Mouse (Mus musculus) WW6 (cell line): ENCODE results near the gene Araf.
"Not testable (repeated sequence)": the region's sequence is repeated elsewhere in the genome, so short reads cannot be mapped to it uniquely, and the experiment has no call there.

ENCODE experiments used
- DNase-seq: peaks from one replicate; pipeline ENCODE4 v3.0.0-alpha.2; 2013; ENCODE audit warnings: low read depth, low spot score

The Araf gene

DNA sequence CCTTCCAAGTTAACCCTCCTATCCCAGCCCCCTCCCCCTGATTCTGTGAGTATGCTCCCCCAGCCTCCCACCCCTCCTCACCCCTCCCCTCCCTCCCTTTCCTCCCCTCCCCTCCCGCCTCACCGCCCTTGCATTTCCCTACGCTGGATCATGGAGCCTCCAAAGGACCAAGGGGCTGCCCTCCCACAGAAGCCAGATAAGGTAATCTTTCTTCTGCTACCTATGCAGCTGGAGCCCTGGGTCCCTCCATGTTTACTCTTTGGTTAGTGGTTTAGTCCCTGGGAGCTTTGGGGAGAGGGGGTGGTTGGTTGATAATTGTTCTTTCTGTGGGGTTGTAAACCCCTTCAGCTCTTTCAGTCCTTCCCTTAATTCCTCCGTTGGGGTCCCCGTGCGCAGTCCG, at the start of gene Araf:
Gene Araf (plus strand): TSS at position 134 of the 400 bp plus-strand sequence.
- DNase-seq: no peak

DNA sequence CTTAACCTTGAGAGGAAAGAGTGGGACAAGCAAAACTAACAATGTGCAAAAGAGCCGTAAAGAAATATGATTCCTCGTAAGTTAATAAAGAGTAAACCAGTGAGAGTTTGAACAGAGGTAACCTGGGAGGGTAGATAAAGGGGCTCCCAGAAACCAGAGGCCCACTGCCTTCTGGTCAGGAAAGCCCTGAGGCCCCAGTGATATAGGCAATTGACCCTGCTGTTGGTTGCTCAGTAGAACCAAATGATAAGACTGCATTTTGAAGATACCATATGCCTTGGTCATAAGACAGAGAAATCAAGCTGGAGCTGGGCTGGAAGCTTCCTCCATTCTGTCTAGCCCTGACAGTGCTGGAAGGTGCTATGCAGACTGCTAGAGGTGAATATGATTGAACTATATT, 48.8 kb upstream of the Araf start:
- DNase-seq: no peak

DNA sequence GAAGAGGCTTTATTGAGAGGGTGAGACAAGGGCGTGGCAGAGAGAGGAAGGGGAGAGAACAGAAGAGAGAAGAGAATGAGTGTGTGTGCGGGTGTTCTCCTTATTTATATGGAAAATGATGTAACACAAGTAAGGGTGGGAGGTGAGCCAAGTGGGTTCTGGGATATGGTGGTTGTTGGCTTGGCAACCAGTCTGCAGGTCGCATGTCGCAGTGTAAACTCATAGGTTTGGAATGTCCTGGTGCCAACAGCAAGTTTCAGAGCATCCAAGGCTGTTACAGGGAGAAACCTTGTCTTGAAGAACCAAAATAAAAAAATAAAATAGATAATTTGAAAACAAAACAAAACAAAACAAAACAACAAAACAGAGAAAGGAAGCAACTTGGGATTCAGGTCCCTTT, 36.4 kb upstream of the Araf start:
- DNase-seq: no peak

DNA sequence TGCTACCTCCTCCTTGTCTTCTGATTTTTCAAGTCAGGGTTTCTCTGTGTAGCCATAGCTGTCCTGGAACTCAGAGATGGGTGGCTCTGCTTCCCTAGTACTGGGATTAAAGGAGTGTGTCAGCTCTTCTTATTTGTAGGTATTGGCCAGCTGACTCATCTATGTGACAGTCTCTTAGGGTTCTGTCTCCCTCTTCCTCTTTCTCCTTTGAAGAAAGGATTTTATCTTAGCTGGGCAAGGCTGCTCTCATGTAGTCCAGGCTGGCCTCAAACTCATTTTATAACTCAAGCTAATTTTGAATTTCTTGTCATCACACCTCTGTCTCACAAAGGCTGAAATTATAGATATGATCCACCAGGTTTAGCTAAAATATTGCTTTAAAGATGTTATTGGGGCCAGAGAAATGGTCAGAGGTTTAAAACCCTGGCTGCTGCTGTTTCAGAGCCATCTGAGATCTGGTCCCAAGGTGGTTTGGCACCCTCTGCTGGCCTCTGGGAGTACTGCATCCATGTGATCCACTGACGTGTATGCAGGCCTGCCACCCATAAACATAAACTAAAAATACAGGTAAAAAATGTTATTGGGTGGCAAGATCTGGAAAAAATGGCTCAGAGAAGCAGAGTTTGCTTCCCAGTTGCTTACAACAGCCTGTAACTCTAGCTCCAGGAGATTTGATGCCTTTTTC, 26.8 kb upstream of the Araf start:
- DNase-seq: no peak

DNA sequence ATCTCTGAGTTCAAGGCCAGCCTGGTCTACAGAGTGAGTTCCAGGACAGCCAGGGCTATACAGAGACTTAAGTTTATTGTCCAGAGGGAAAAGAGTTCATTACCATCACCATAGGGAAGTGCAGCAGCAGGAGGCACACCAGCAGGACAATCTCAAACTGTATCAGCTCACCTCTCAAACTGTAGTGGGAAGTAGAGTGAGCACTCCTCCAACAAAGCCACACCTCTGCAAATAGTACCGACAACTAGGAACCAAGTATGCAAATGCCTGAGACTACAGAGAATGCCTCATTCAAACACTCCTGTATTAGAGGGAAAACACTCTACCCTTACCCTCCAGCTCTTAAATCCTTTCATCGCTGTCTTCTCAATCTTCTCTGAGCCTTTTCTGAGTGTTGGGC, 25.9 kb upstream of the Araf start:
- DNase-seq: no peak

DNA sequence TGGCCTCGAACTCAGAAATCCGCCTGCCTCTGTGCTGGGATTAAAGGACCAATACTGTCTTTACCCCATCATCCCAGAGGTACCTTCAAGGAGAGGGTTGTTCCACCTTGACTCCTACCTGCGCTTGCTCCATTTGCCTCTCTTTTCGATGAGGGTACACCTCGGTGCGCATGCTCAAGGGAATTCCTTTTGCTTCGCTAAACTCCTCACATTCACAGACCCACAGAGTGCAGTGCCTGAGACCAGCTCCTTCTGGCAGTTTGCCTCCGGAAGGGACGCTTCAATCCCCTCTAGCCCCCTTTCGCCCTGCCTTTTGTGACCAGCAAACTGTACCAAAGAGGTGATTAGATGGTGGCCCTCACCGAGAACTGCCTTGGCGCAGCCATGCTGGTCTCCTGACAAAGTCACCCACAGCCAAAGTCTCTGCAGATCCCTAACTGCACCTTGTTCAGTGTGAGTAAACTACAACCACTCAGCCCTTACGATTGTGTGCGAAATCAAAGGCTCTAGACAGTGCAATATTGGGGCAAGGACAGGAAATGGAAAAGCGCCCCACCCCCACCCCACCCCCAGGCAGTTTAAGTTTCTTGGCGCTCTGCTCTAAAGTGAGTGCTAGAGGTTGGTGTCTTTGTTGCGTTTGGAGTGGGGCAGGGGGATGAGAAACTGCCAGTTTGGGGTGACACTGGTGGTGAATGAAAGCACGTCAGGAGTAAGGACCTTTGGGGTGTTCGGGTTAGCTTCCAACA, 22.2 kb upstream of the Araf start:
- DNase-seq: no peak

DNA sequence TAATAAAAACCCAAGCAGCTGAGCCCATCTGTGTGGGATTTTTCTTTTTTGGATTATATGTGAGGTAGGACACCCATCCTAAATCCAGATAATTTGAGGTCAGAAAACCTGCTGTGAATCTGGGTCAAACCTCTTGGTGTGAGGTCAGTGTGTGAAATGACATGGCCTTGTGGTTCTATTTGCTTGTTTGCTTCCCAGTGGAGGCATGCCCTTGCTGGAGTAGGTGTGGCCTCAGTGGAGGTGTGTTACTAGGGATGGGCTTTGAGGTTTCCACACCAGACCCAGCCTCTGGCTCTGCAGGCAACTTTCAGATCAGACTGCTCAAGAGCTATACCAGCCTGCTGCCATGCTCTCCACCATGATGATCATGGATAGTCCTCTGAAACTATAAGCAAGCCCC, 20.0 kb upstream of the Araf start:
- no peak for DNase-seq

DNA sequence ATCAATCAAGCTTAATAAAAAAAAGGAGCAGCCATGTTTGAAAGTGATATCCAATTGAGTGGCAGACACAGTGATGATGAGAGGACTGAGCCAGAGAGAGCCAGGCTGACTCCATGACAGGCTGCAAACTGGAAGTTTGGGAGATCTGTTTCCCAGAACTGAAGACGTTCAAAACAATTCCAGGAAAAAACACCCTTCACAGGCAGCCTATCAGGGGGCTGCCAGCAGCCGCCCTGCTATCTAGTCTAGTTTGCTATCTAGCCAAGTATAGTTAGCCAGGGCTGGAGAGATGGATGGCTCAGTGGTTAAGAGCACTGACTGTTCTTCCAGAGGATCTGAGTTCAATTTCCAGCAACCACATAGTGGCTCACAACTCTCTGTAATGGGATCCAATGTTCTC, 10.3 kb upstream of the Araf start:
- DNase-seq: no peak

DNA sequence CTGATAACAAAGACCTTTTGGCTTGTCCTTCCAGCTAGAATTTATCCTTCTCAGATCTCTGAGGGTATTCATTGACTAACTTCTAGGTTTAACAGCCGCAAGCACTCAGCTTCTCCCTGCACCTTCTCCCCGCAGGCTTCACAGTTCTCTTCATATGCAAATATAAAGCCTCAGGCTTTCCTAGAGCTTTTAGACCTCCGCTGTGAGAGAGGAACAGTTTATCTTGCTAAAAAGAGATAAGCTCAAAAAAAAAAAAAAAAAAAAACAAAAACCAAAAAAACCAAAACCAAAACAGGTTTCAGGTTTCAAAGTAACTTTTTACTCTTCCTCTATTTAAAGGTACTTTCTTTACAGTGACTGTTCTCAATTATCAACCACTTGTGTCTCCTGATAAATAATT, 5.2 kb upstream of the Araf start:
- no peak for DNase-seq

DNA sequence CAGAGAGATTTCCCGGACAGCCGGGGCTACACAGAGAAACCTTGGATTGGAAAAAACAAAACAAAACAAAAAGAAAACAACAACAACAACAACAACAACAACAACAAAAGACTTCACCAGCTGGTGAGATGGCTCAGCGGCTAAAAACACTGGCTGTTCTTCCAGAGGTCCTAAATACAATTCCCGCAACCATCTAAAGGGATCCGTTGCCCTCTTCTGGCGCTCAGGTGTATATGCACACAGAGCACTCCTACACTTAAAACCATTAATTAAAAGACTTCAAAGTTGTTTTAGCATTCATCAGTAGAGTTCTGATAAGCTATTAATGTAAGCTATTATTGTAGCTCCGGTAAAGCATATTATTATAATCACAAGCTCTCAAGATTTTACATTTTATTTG, 4.4 kb upstream of the Araf start:
- DNase-seq: no peak

DNA sequence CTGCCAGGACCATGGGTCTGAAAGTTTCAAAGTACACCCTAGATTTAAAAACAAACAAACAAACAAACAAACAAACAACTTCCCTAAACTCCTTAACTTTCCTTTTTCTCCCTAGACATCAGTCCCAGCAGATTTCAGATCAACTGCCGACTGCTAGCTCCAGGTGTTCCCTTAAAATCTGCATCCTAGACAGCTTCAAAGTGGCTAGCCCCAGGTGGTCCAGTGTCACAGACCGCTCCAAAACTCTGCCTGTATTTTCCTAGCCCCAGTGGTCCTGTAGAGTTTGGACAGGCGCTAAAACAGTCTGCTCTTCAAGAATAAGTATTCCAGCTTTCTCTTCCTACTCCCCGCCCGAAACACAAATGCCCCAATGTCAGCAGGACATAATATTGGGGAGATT, 3.4 kb upstream of the Araf start:
- DNase-seq: no peak

DNA sequence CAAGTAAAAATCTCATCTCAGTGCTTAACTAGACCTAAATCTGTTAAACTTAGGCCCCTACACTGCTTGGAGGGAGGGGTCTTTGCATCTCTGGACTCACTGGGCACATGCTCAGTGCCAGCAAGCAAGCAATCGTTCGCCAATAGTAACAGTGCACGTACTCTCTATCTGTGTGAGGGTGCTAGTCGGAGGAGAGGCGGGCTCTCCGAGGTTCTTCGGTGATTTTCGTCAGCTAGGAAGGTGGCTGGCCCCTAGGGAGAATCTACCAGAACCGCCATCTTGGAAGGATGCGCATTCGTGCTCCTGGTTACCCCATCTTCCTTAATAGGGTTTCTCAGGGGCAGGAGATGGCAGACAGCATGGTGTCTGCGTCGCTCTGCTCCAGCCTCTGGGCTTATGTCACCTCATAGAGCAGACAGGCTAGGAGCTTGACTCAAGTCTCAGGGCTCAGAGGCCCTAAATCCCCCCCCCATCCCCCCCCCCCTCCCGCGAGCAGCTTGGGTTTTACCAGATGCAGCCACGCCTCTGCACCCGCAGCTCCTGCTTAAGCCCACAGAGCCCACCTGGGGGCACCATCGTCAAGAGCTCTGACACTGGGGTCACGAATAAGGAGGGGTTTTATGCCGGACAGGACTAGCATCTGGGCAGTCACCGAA, 655 bp downstream of the Araf start:
- no peak for DNase-seq

DNA sequence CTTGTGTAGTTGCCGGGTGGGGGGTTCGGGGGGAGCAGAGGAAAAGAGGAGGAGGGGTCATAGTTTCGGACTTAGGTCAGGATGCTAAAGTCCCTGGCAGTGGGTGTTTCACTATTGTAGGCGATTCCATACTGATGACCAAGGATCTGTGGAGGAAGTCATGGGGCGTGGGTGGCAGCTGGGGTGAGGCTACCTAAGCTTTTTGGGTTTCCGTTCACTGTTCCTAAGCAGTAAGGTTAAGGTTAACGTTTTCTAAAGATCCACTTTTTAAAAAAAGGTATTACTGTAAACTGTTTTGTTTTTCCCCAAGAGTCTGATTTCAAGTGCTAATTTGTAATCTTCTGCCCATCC, 1.2 kb downstream of the Araf start:
- DNase-seq: no peak

DNA sequence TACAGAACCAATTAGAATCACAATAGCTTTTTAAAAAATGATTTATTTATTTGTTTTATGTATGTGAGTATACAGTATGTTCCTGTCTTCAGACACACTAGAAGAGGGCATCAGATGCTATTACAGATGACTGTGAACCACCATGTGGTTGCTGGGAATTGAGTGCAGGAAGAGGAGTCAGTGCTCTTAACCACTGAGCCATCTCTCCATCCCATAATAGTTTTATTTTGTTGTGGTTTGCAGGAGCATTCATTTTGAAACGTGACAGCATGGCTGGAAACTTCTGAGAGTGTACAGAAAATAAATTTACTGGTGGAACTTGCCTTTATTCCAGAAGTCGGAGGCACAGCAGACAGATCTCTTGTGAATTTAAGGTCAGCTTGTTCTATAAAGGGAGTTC, 3.8 kb downstream of the Araf start:
- DNase-seq: no peak

DNA sequence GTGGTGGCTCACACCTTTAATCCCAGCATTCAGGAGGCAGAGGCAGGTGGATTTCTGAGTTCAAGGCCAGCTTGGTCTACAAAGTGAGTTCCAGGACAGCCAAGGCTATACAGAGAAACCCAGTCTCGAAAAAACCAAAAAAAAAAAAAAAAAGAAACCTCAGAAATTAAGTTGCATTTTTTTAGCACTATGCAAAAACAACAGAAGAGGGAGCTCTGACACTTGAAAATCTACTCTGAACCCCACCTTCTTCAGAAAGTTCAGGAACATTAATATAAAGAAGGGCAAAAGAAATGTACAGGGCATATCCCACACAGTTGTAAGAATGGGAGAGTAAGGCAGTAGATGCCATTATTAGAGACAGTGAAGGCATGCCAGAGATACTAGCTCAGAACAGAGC, 6.7 kb downstream of the Araf start:
- DNase-seq: not testable (repeated sequence)

DNA sequence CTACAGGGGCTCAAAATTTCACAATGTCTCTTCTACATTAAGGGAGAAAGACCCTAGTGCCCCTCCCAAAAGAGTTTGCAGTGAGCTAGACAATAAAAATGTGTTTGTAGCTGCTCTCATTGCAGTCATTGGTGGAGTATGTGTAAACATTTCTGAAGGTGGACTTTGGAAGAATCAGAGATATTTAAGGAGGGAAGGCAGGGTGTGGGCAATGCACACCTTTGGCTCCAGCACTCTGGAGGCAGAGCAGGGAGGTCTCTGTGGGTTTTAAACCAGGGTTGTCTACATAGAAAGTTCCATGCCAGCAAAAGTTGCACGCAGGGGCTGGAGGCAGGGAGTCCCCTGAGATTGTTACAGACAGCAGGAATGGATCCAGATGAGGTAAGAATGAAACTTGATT, 8.7 kb downstream of the Araf start:
- DNase-seq: no peak

DNA sequence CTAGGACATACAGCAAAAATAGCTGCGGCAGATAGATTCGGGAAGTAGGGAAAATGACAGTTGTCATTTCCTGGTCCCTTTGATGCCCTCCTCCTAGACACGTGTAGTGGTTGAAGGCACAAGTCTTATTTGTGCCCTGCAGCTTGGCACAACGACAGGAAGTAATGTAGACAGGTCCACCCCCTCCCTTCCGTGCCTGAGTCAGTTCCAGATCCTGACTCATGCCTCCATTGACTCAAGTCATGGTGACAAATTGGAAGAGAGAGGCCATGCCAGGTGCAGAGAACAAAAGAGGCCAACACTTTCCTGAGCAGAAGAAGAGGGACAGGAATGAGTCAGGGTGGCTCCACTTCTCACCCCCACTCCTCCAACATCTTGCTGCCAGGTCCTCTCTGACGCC, 19.4 kb downstream of the Araf start:
- no peak for DNase-seq

DNA sequence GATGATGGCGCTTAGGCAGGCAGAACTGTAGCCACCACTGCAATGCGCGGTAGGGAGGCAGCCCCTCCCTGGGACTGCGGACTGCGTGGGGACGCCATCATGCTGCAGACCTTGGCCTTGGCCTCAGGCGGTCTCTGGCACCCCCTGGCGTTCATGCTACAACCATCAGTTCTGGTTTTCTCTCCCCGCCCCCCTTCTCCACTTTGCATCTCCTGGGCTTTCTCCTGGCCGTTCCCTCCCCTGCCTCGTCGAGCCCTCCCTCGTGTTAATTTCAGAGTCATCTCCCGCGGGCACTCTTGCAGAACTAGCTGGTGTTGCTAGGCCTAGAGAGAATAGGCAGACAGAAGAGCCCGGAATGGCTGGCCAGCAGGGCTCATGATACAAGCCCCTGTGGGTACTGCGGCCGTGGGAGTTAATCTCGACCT, 21.6 kb downstream of the Araf start:
- peak; percentile 63 for DNase-seq

DNA sequence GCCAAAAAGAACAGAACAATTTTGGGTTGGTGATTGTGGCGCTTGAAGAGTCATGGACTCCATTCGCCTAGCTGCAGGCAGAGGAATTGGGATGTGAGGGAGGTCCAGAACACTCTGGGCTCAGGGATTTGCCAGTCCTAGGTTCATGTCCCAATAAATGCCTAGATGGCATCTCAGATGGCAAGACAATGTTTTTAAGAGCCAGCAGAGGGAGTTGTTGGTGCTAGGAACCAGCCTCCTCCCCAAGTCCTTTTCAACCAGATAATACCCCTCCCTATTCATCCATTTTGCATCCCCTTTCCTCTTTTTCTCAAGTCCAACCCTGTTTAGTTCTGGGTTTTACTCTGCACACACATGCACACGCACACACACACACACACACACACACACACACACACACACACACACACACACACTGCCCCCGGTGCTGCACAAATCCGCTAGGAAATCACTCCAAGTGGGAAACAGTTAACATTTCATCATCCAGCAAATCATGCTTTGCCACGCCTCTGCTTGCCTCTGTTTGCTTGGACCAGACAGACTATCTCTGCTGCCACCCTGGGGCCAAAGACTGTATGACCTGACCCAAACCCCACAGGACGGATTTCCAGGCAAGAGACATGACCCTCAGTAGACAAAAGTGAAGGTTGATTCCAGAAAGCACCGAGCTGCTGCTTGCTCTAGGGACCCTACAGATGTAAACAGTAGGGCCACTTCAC, 22.3 kb downstream of the Araf start:
- no peak for DNase-seq

DNA sequence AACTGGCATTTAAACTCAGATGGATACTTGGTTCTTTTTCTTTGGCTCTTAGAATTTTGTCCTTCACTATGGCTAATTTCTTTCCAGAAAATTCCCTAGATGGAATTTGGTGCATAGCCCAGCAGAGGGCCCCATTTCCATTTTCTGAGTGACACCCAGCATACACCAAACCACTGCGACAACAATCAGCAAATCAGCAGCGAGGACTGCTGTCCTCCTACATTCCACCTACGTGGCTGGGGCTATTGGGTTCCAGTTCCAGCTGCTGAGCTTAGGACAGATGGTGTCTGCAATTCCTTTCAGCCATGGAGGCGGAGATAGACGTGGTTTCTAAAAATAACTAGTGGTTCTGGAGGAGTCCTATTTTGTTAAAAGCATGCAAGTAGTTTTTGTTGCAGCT, 31.3 kb downstream of the Araf start:
- no peak for DNase-seq

DNA sequence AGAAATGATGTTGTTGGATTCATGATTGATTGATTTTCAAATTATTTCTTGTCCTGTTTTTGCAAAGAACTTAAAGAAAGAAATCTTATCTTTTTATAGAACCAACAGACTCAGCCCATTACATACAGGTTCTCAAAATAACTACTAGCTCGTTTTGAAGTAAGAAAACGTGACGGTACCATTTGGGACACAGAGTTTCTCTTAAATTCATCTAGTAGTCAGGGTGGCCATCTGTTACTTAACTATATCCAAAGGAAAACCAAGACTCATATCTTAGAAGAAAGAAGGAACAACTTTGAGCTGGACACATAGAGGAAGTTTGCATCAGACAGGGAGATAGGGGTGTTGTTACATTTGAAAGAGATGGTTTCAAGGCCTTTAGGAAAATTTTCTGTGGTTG, 49.6 kb downstream of the Araf start:
- no peak for DNase-seq

DNA sequence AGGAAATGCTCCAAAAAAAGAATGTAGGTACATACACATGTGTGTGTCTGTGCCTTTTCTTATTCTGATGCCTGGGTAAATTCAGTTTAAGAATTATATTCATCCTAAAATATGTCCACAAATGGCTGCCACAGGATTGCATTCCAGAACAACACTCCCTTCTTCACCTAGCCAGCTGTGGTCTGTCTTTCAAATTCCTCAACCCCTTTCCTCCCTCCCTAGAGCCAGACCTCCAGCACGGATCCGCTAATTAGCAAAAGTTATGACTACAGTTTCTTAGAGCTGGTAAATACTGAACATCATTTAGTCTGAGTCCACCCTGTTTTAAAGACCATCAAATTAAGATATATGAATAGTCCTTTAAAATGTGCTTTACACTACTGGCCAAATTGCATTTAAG, 50.2 kb downstream of the Araf start:
- DNase-seq: no peak
